Mouse (Mus musculus): Measurements from ENCODE around the gene Sept10.

Gene Sept10

GRCm38 (mm10) chr10:59221473-59222270 is at the start of gene Sept10, which contains the start of gene Sowahc:
Gene Sept10, minus strand, starts transcription at chr10:59221847.
Gene Sowahc, plus strand, starts transcription at chr10:59221953.
- peak; percentile 94 for DNase-seq (ENCODE audit: low spot score)

- no peak for DNase-seq (ENCODE audit: low spot score)
These were observed 47.1 kb upstream of the Sept10 start for GRCm38 (mm10) chr10:59268754-59269153.

GRCm38 (mm10) chr10:59268109-59268508 is 46.5 kb upstream of the Sept10 start:
- no peak for DNase-seq (ENCODE audit: low spot score)

GRCm38 (mm10) chr10:59267275-59267674 is 45.6 kb upstream of the Sept10 start:
- DNase-seq (ENCODE audit: low spot score) = no peak

- DNase-seq (ENCODE audit: low spot score) = no peak
These were observed 44.5 kb upstream of the Sept10 start for GRCm38 (mm10) chr10:59266097-59266496.

GRCm38 (mm10) chr10:59265674-59266073 is 44.0 kb upstream of the Sept10 start:
- DNase-seq (ENCODE audit: low spot score) = no peak

- DNase-seq (ENCODE audit: low spot score) = no peak
These were observed 43.4 kb upstream of the Sept10 start for GRCm38 (mm10) chr10:59265067-59265466.

GRCm38 (mm10) chr10:59262979-59263378 is 41.3 kb upstream of the Sept10 start:
- no peak for DNase-seq (ENCODE audit: low spot score)

DNA sequence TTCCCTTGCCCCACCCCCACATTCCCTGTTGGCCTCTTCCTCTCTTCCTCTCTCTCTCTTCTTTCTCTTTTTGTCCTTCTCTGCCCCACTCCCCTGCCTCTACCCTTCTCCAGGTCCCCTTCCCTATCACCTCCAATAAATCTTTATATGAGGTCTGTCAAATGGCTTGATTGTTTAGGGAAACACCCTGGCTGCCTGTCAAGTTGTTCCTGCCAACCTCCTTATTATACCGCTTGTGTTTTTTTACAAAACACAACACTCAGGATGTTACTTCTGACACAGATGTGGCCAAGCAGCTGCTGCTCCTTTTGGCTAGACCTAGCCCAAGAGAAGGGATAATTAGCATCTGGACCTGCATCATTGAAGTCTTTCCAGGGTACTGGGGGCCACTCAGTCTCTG is 40.4 kb upstream of the Sept10 start:
- DNase-seq (ENCODE audit: low spot score) = no peak

DNA sequence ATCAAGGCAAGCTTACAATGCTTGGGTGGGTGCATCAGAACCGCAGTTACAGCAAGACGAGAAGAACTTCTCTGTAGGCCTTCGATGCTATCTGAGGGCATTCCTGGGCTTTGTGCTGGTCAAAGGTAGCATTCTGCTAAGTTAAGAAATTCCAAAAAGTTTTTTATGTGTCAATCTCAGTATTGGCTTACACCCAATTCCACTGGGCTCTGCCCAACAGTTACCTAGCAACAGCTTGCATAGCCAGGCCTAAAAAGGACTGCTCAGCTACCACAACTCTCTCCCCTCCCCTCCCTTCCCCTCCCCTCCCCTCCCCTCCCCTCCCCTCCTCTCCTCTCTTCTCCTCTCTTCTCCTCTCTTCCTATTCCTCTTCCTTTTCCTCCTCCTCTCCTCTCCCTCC is 40.0 kb upstream of the Sept10 start:
- no peak for DNase-seq (ENCODE audit: low spot score)

DNA sequence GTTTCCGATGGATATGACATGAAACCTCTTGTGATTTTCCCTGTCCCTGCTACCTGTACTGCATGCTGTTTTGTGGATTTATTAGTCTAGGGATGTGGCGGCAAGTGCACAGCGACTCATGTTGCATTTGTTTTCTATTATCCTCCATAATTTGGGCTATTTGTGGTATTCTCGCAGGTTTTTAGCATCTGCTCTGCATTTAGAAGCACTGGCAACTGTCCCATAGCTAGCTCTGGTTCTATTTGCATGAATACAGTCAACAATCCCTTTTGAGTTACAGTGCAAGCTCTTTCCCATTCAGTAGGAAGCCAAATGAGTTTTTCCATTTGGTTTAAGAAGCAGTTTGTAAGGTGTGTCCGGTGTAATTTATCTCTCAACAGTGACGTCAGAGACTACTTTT is 37.9 kb upstream of the Sept10 start:
- DNase-seq (ENCODE audit: low spot score) = no peak

- no peak for DNase-seq (ENCODE audit: low spot score)
These were observed 34.9 kb upstream of the Sept10 start for GRCm38 (mm10) chr10:59256533-59256932.

GRCm38 (mm10) chr10:59253541-59254079 is 32.0 kb upstream of the Sept10 start:
- DNase-seq (ENCODE audit: low spot score) = no peak

- DNase-seq (ENCODE audit: low spot score) = no peak
These were observed 30.7 kb upstream of the Sept10 start for GRCm38 (mm10) chr10:59252396-59252795.

DNA sequence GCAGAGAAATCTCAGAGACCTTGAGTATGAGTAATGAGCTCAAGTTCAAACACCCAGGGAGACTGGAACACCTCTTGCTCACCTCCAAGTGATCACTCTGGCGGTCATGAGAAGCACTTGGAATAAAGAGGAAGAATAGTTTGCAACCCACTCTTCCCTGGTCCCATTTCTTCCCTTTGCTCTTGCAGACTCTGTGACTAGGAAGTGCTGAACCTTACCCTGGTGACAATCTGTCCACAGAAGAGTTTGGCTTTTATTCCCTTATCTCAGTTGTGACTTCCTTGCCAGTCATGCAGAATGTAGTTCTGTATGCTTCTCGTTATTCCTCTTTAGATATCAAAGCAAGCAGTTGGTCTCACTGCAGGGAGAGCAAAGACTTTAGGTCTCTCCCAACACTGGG is 30.3 kb upstream of the Sept10 start:
- DNase-seq (ENCODE audit: low spot score) = no peak

GRCm38 (mm10) chr10:59250679-59251078 is 29.0 kb upstream of the Sept10 start:
- DNase-seq (ENCODE audit: low spot score) = no peak

DNA sequence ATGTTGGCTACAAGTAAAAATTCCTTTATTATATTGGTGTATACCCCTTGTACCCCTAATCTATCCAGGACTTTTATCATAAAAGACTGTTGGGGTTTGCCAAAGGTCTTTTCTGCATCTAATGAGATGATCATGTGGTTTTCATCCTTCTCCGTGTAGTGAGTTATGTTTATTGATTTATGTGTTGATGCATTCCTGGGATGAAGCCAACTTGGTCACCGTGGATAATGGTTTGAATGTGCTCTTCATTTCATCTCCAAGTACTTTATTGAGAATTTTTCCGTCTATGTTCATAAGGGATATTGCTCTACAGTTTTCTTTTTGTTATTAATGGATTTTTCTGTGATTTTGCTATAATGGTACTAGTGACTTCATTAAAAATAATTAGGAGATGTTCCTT is 27.9 kb upstream of the Sept10 start:
- DNase-seq (ENCODE audit: low spot score) = no peak

GRCm38 (mm10) chr10:59241141-59241541 is 19.5 kb upstream of the Sept10 start:
- no peak for DNase-seq (ENCODE audit: low spot score)

DNA sequence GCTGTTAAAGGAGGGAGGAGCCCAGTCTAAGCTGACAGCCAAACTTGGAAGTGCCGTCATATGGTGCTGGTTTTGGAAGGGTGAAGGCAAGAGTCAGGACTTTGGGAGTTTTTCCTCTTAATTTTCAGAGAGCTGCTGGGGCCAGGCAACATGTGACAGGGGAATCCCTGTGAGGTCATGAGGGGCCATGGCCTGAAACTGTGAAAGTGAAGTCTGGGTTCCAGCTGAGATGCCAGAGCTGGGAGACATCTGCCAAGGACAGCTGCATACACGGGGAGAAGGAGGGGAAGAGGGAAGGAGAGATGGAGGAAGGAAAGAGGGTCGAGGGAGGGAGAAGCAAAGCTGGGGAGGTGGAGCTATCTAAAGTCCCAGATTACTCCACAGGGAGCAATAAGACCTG is 16.1 kb upstream of the Sept10 start:
- no peak for DNase-seq (ENCODE audit: low spot score)

DNA sequence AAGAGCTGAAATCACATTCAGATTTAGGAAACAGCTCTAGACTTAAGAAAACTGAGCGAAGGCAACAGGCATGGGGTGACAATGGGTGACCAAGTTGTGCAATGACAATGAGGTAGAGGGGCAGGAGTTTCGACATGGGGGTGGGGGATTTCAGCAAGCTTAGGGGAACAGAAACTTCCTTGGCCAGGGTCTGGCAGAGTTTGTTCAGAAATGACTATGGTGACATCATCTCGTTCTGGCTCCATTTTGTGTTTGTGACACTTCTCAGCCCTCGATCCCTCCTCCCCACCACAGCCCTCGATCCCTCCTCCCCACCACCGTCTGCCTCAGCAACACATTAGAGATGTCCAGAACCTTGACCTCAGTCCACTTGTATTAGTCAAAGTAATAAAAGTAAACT is 14.8 kb upstream of the Sept10 start:
- DNase-seq (ENCODE audit: low spot score) = no peak

- DNase-seq (ENCODE audit: low spot score) = no peak
These were observed 14.2 kb upstream of the Sept10 start for GRCm38 (mm10) chr10:59235847-59236246.

DNA sequence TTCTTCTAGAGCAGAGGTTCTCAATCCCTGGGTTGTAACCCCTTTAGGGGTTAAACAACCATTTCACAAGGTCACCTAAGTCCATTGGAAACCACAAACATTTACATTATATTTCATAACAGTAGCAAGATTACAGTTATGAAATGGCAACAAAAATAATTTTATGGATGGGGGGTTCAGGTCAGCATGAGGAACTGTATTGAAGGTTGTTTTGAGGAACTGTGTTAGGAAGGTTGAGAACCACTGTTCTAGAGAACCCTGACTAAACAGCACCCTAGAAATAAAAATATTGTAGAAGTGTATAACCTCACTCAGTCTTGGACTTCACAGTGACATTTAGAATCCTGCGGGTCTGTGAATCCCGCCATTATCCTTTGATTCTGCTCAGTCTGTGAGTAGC is 13.6 kb upstream of the Sept10 start:
- DNase-seq (ENCODE audit: low spot score) = no peak

DNA sequence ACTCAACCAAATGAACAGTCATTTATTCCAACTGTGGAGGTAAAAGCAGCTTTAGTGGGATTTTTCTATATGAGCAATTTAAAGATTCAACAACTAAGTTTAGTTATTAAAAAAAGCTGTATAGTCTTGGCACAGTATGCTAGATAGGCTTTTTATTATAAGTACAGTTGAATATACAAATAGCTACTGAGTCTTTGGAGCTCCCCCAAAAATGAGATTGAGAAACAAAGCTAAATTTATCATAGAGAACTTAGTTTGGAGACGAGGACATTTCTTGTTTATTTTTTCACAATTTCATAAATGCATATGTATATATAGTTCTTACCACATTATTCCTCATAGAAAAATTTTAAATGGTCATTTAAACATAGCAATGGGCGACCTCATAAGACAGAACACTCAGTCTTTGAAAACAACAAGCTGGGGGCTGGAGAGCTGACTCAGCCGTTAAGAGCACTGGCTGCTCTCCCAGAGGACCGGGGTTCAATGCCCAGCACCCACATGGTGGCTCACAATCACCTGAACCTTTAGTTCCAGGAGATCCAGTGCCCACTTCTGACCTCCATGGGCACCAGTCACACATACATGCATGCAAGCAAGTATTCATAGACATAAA is 7.7 kb upstream of the Sept10 start:
- DNase-seq (ENCODE audit: low spot score) = no peak
